Mouse (Mus musculus) heart, adult 2 months (tissue): ENCODE measurements around the gene Prr15. TPM values are rescaled to one million over a fixed set of nuclear protein-coding genes. Genes with fewer than 3 reads are reported as not detected.

Experiments used
- DNase-seq, 2 experiments: peaks; one replicate each; pipeline ENCODE4 v3.0.0; 2021
- H3K27ac ChIP-seq: fragments of 200-600 bp; 2 replicates; pipeline ENCODE4 v1.8.1; 2022
- H3K27me3 ChIP-seq: fragments of 200-500 bp; 2 replicates; pipeline ENCODE4 v1.6.1; 2012; ENCODE audit warnings: mild to moderate bottlenecking, low read length, inconsistent platforms, mixed read lengths; ENCODE audit not compliant: control insufficient read depth, insufficient read depth
- H3K36me3 ChIP-seq: fragments of 200-500 bp; 2 replicates; pipeline ENCODE4 v1.6.1; 2012; ENCODE audit warnings: low read length, inconsistent platforms; ENCODE audit not compliant: control insufficient read depth, insufficient read depth
- H3K4me1 ChIP-seq: fragments of 200-500 bp; 2 replicates; pipeline ENCODE4 v1.6.1; 2011; ENCODE audit warnings: low read length; ENCODE audit not compliant: control insufficient read depth, insufficient read depth
- H3K4me3 ChIP-seq: fragments of 200-600 bp; 2 replicates; pipeline ENCODE4 v1.8.1; 2022
- H3K79me2 ChIP-seq: fragments of 200-500 bp; replicated peaks from 2 replicates; pipeline ENCODE4 v1.6.1; 2012; ENCODE audit warnings: mild to moderate bottlenecking, inconsistent platforms, low read length, moderate library complexity, mixed read lengths; ENCODE audit not compliant: control insufficient read depth, insufficient read depth
- H3K9ac ChIP-seq: fragments of 200-500 bp; 2 replicates; pipeline ENCODE4 v1.6.1; 2012; ENCODE audit warnings: low read depth, mild to moderate bottlenecking, control low read depth, inconsistent platforms, low read length, mixed read lengths
- CTCF ChIP-seq: fragments of 200-600 bp; IDR thresholded peaks from 2 replicates; pipeline ENCODE4 v1.8.1; 2022; ENCODE audit warnings: antibody characterized with exemption, mild to moderate bottlenecking, moderate library complexity
- EP300 ChIP-seq: fragments of 200-500 bp; IDR thresholded peaks from 2 replicates; pipeline ENCODE4 v1.6.1; 2011; ENCODE audit warnings: low read depth, low read length, control low read depth; ENCODE audit not compliant: insufficient read depth
- POLR2A ChIP-seq: fragments of 200-500 bp; IDR thresholded peaks from 2 replicates; pipeline ENCODE4 v1.6.1; 2011; ENCODE audit warnings: mild to moderate bottlenecking, low read depth, low read length, control low read depth; ENCODE audit not compliant: insufficient read depth
- WGBS: fragments of 180-500 bp; shearing (Covaris S2); methylation state at CpG from one replicate; pipeline ENCODE4 v1.1.7; 2018; 5-methylcytosine and 5-hydroxymethylcytosine counted together
- intact Hi-C: fragments of 180-260 bp; cut with DNase I; formaldehyde crosslinking; loops from one replicate; pipeline ENCODE4 v1.15.1; 2025
- polyA plus RNA-seq: library from polyadenylated mRNA; depleted of rRNA; stranded (reverse); fragments of >200 nt; gene quantifications from 2 replicates; pipeline ENCODE4 v1.2.3, GENCODE M21; 2012
- total RNA-seq, 2 experiments: library from RNA; stranded (reverse); gene quantifications; 2 replicates each; pipeline ENCODE4 v1.2.3; 2021

The Prr15 gene
- total and polyA plus RNA-seq, 3 experiments, result 1.1 to 2.6 (median 1.7) TPM

- Histone ChIP-seq H3K4me1 (no peaks in the 10 kb centered on the region), H3K4me3 (no peak overlapping the region), H3K79me2 (no peaks in the 10 kb centered on the region), H3K9ac (no peak overlapping the region), H3K27me3 (no peaks in the 10 kb centered on the region), H3K27ac (no peak overlapping the region), H3K36me3 (no peaks in the 10 kb centered on the region)
- intact Hi-C loops, result no loop called here
- 75% methylated on average over 11 of the region's 11 CpGs for WGBS
- no peak for TF ChIP-seq EP300
- no peak for TF ChIP-seq POLR2A
- TF ChIP-seq CTCF, result no peak
- DNase-seq, result no peak
Measured at GRCm38 (mm10) chr6:54333116-54333651, 7.5 kb downstream of the Prr15 start.

GRCm38 (mm10) chr6:54333652-54334396 is 8.2 kb downstream of the Prr15 start:
- 55% methylated on average over 9 of the region's 9 CpGs for whole genome bisulfite sequencing
- Histone ChIP-seq H3K79me2 (no peaks in the 10 kb centered on the region), H3K4me3 (no peak overlapping the region), H3K27ac (no peak overlapping the region), H3K36me3 (no peaks in the 10 kb centered on the region), H3K4me1 (no peaks in the 10 kb centered on the region), H3K27me3 (no peaks in the 10 kb centered on the region), H3K9ac (no peak overlapping the region)
- DNase-seq, result no peak
- TF ChIP-seq CTCF (no peak), EP300 (no peak), POLR2A (no peak)
- intact Hi-C loops, result no loop called here

GRCm38 (mm10) chr6:54337321-54337720 is 11.7 kb downstream of the Prr15 start:
- WGBS, result 88% methylated on average over 6 of the region's 6 CpGs
- Histone ChIP-seq H3K4me1 (no peaks in the 10 kb centered on the region), H3K27me3 (no peaks in the 10 kb centered on the region), H3K9ac (no peak overlapping the region), H3K4me3 (no peak overlapping the region), H3K27ac (no peak overlapping the region), H3K79me2 (no peaks in the 10 kb centered on the region), H3K36me3 (no peaks in the 10 kb centered on the region)
- TF ChIP-seq CTCF (no peak), EP300 (no peak), POLR2A (no peak)
- DNase-seq, result no peak
- intact Hi-C loops, result no loop called here

GRCm38 (mm10) chr6:54341133-54341532 is 15.5 kb downstream of the Prr15 start:
- Histone ChIP-seq H3K27me3 (no peaks in the 10 kb centered on the region), H3K27ac (no peak overlapping the region), H3K4me1 (no peaks in the 10 kb centered on the region), H3K9ac (no peak overlapping the region), H3K36me3 (no peaks in the 10 kb centered on the region), H3K79me2 (no peaks in the 10 kb centered on the region), H3K4me3 (no peak overlapping the region)
- TF ChIP-seq POLR2A (no peak), CTCF (no peak), EP300 (no peak)
- intact Hi-C loops, result no loop called here
- no peak for DNase-seq
- 88% methylated on average over 5 of the region's 5 CpGs for WGBS

GRCm38 (mm10) chr6:54342223-54342622 is 16.6 kb downstream of the Prr15 start:
- 80% methylated on average over 10 of the region's 10 CpGs for WGBS
- Histone ChIP-seq H3K79me2 (no peaks in the 10 kb centered on the region), H3K9ac (no peak overlapping the region), H3K27me3 (no peaks in the 10 kb centered on the region), H3K27ac (no peak overlapping the region), H3K4me1 (no peaks in the 10 kb centered on the region), H3K36me3 (no peaks in the 10 kb centered on the region), H3K4me3 (no peak overlapping the region)
- DNase-seq, result no peak
- intact Hi-C loops, result no loop called here
- TF ChIP-seq CTCF, result no peak
- TF ChIP-seq EP300, result no peak
- TF ChIP-seq POLR2A, result no peak

GRCm38 (mm10) chr6:54351860-54352259 is 26.2 kb downstream of the Prr15 start:
- H3K4me3 ChIP-seq, result no peak overlapping the region
- H3K27me3 ChIP-seq, result no peaks in the 10 kb centered on the region
- no peaks in the 10 kb centered on the region for H3K4me1 ChIP-seq
- no peak overlapping the region for H3K9ac ChIP-seq
- no peaks in the 10 kb centered on the region for H3K79me2 ChIP-seq
- no peak overlapping the region for H3K27ac ChIP-seq
- 66% methylated on average over 5 of the region's 5 CpGs for WGBS
- intact Hi-C loops, result no loop called here
- peak in 1 of 2 experiments; percentile 14 for DNase-seq
- TF ChIP-seq EP300 (no peak), POLR2A (no peak), CTCF (no peak)
- H3K36me3 ChIP-seq, result no peaks in the 10 kb centered on the region
